In genomic region chr5:25751552-25751951, GRCm38 (mm10) we compare ENCODE assay signal across 10 mouse cellular contexts. TPM values are rescaled to one million over a fixed set of nuclear protein-coding genes. Genes with fewer than 3 reads are reported as not detected.
DNase-seq lines count a peak whose midpoint lies in the region; ATAC-seq lines count a peak whose summit lies in the region.
"Had no signal": no experiment of that assay in that cellular context is flagged by ENCODE, and none has a peak within 500 bp of the region (broad histone marks: within the 10 kb centered on the region; RNA-seq: fewer than 3 reads in every experiment).

No protein-coding gene starts in this region.

- DNase-seq in cerebellum, adult 9-11 months, result peak; percentile 51
- no peak for DNase-seq in cerebellum, postnatal 14 days
- peak; percentile 17 to 44 for DNase-seq in kidney, adult 8-10 months
- DNase-seq in kidney, postnatal 10 days, result no peak
- DNase-seq in MN1 (ENCODE audit: low spot score), result peak; percentile 69
- peak; percentile 30 to 33 for DNase-seq in cerebellum, postnatal 10 days
- DNase-seq in urinary bladder, postnatal 10 days (ENCODE audit: low spot score), result no peak
- DNase-seq: gastrocnemius, postnatal 10 days had no signal

- no peak for ATAC-seq in activated CD4-positive, CD25-positive, alpha-beta regulatory T cell, adult 4 months
- ATAC-seq: intestine, embryonic 15.5 days had no signal

RNA-seq across cellular contexts. Expression of gene Actr3b, which starts 8.2 kb away (rescaled TPM):
- under 1 TPM; 0.28 to 0.48 TPM for polyA plus RNA-seq in activated CD4-positive, CD25-positive, alpha-beta regulatory T cell, adult 4 months (2017; shearing (Covaris generic))

RNA-seq across cellular contexts. Expression of gene Xrcc2, which starts 45.9 kb away (rescaled TPM):
- polyA plus RNA-seq in activated CD4-positive, CD25-positive, alpha-beta regulatory T cell, adult 4 months (2017; shearing (Covaris generic)), result 1 to 10 TPM; 5.6 to 6.1 TPM

Comparison
In these comparisons a context has a peak if more than half of its experiments do, and no peak if none do; other contexts are left out.
1. DNase-seq: peak in cerebellum, adult 9-11 months (single experiment), kidney, adult 8-10 months (2 of 2), MN1 (single experiment) and cerebellum, postnatal 10 days (2 of 2); none in cerebellum, postnatal 14 days (0 of 2), kidney, postnatal 10 days (single experiment) and urinary bladder, postnatal 10 days (single experiment).